Mouse (Mus musculus): ENCODE data around the gene Igsf9. TPM values are rescaled to one million over a fixed set of nuclear protein-coding genes. Genes with fewer than 3 reads are reported as not detected.

Igsf9 gene
- total and polyA plus RNA-seq, 3 experiments = 0.12 to 0.38 TPM; not detected in 1

DNA sequence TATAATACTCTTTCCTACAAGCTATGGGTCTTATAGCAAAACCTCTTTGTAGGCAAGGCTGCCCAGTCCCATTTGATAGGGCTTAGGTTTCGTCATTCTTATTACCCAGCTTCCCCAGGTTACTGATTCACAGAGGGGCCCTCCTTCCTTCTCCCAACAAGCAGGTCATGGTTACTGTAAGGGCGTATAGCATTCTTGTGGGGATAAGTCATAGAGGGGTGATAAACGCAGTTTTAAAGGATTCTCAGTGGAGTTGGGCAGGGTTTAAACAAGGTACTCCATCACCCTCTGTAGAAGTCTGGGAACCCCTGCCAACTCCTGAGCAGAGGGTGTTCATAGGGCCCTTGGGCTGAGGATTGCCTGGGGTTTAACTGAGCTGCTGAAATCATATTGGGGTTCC is 19.1 kb upstream of the Igsf9 start:
- Histone ChIP-seq H3K36me3 (ENCODE audit: control insufficient read depth in 1 of 2, insufficient read depth in 2 of 2, low read length in 2 of 2) (no peaks in the 10 kb centered on the region), H3K9ac (ENCODE audit: control insufficient read depth, low read depth, low read length, poor library complexity, severe bottlenecking) (no peak overlapping the region), H3K27me3 (ENCODE audit: control insufficient read depth in 1 of 2, insufficient read depth in 2 of 2, low read length in 2 of 2) (peaks cover 2 to 3% of the 10 kb centered on the region in 2 experiments; a peak in 2 of 4 replicates), H3K27ac (ENCODE audit: control insufficient read depth, low read depth, low read length) (no peak overlapping the region), H3K79me2 (ENCODE audit: control insufficient read depth, insufficient read depth, low read length, poor library complexity) (no peaks in the 10 kb centered on the region), H3K4me1 (ENCODE audit: control insufficient read depth in 1 of 2, insufficient read depth in 2 of 2, low read length in 2 of 2) (no peaks in the 10 kb centered on the region), H3K4me3 (ENCODE audit: control insufficient read depth in 1 of 2, insufficient read depth in 1 of 2, low read depth in 2 of 2, low read length in 2 of 2) (no peak overlapping the region), H3K9me3 (replicated peaks; ENCODE audit: insufficient read depth, low read length) (no peaks in the 10 kb centered on the region)
- DNase-seq (ENCODE audit: low read depth, low spot score) = no peak
- TF ChIP-seq NELFE (IDR thresholded peaks at IDR 0.05; ENCODE audit: low read depth, low read length) = no peak
- no peak for TF ChIP-seq MAZ (IDR thresholded peaks at IDR 0.05; ENCODE audit: low read depth, low read length)
- no peak for TF ChIP-seq KAT2A (conservative IDR thresholded peaks at IDR 0.05; ENCODE audit: low read depth, low read length)
- TF ChIP-seq JUND (IDR thresholded peaks at IDR 0.05; ENCODE audit: low read depth, low read length) = no peak
- no peak for TF ChIP-seq USF1 (IDR thresholded peaks at IDR 0.05; ENCODE audit: low read depth, low read length)
- no peak for TF ChIP-seq UBTF (IDR thresholded peaks at IDR 0.05; ENCODE audit: borderline replicate concordance, insufficient read depth, low read depth, low read length)
- no peak for TF ChIP-seq POLR2AphosphoS2 (IDR thresholded peaks at IDR 0.05; ENCODE audit: low read length)
- TF ChIP-seq RCOR1 (IDR thresholded peaks at IDR 0.05; ENCODE audit: low read depth, low read length) = no peak
- no peak for TF ChIP-seq MYB (IDR thresholded peaks at IDR 0.05; ENCODE audit: low read depth, low read length)
- no peak for TF ChIP-seq E2F4 (IDR thresholded peaks at IDR 0.05; ENCODE audit: borderline replicate concordance, low read depth, low read length)
- TF ChIP-seq EP300 (IDR thresholded peaks at IDR 0.05; ENCODE audit: low read depth in 1 of 2, low read length in 2 of 2) = no peak
- no peak for TF ChIP-seq ETS1 (IDR thresholded peaks at IDR 0.05; ENCODE audit: low read depth, low read length)
- TF ChIP-seq ZNF384 (IDR thresholded peaks at IDR 0.05; ENCODE audit: low read depth, low read length) = no peak
- TF ChIP-seq HCFC1 (IDR thresholded peaks at IDR 0.05; ENCODE audit: low read depth, low read length) = no peak
- TF ChIP-seq RAD21 (IDR thresholded peaks at IDR 0.05; ENCODE audit: low read depth, low read length) = no peak
- no peak for TF ChIP-seq BHLHE40 (IDR thresholded peaks at IDR 0.05; ENCODE audit: borderline replicate concordance, low read depth, low read length)
- no peak for TF ChIP-seq CHD2 (IDR thresholded peaks at IDR 0.05; ENCODE audit: low read length)
- no peak for TF ChIP-seq POLR2A (IDR thresholded peaks at IDR 0.05; ENCODE audit: control insufficient read depth in 1 of 2, insufficient read depth in 1 of 2, low read depth in 1 of 2, low read length in 2 of 2, poor library complexity in 1 of 2)

DNA sequence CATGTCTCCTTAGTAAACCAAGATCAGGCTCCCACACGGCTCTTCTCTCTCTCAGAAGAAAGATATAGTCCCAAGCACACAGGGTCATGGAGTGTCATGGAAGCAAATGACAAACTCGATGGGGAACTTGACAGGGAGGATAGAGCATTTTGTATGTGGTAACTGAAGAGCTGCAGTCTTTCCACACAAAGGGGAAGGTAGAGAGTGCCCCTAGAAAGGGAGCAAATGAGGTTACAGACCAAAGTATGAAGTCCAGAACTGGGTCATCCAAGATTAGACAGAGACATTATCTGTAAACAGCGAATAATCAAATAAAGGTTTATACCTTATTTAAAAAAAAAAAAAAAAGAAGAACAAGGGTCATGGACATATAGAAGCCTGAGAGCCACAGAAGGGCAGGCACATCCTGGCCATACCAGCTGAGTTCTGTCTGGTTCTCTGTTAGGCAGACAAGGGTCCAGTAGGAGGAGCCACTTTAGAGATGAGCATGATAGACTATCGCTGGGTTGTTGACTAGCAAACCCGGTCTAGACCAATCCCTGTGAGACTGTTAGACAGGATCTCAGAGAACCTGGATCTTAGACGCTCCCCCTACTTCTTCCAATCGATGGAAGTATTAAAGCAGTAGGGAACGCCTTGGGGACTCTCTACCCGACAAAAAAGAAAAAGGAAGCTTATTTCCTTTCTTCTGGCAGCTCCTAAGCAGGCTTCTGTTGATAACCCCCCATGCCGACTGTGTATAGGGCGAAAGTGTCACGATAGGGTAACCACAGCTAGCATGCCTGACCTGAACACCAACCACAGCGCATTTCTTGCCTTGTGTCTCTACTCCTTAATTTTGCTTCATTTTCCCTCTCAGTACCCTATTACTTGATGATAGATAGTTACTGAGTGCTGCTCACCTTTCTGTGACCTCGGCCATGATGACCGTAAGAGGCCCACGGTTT is 17.9 kb upstream of the Igsf9 start:
- Histone ChIP-seq H3K79me2 (ENCODE audit: control insufficient read depth, insufficient read depth, low read length, poor library complexity) (no peaks in the 10 kb centered on the region), H3K27me3 (ENCODE audit: control insufficient read depth in 1 of 2, insufficient read depth in 2 of 2, low read length in 2 of 2) (peaks cover 2 to 5% of the 10 kb centered on the region in 2 experiments; a peak in 2 of 4 replicates), H3K36me3 (ENCODE audit: control insufficient read depth in 1 of 2, insufficient read depth in 2 of 2, low read length in 2 of 2) (no peaks in the 10 kb centered on the region), H3K9me3 (replicated peaks; ENCODE audit: insufficient read depth, low read length) (no peaks in the 10 kb centered on the region), H3K4me1 (ENCODE audit: control insufficient read depth in 1 of 2, insufficient read depth in 2 of 2, low read length in 2 of 2) (no peaks in the 10 kb centered on the region), H3K9ac (ENCODE audit: control insufficient read depth, low read depth, low read length, poor library complexity, severe bottlenecking) (no peak overlapping the region), H3K4me3 (ENCODE audit: control insufficient read depth in 1 of 2, insufficient read depth in 1 of 2, low read depth in 2 of 2, low read length in 2 of 2) (no peak overlapping the region), H3K27ac (ENCODE audit: control insufficient read depth, low read depth, low read length) (no peak overlapping the region)
- DNase-seq (ENCODE audit: low read depth, low spot score) = no peak
- TF ChIP-seq ZMIZ1 (IDR thresholded peaks at IDR 0.05; ENCODE audit: low read depth, low read length) = no peak
- TF ChIP-seq MAZ (IDR thresholded peaks at IDR 0.05; ENCODE audit: low read depth, low read length) = no peak
- no peak for TF ChIP-seq SIN3A (IDR thresholded peaks at IDR 0.05; ENCODE audit: low read length)
- TF ChIP-seq POLR2AphosphoS2 (IDR thresholded peaks at IDR 0.05; ENCODE audit: low read length) = no peak
- TF ChIP-seq E2F4 (IDR thresholded peaks at IDR 0.05; ENCODE audit: borderline replicate concordance, low read depth, low read length) = no peak
